Mouse (Mus musculus): ENCODE data around the gene Wrb.

- TF ChIP-seq GATA1 (IDR thresholded peaks at IDR 0.05; ENCODE audit: low read length) (no peak), TAL1 (IDR thresholded peaks at IDR 0.05; ENCODE audit: low read length) (no peak)
Measured at GRCm38 (mm10) chr16:96158511-96159080, 13.4 kb downstream of the Wrb start.

Measured in erythroblast, embryonic 14.5 days (primary cell).